Mouse (Mus musculus) C2C12 (cell line): ENCODE results near the gene Ctsf. TPM values are rescaled to one million over a fixed set of nuclear protein-coding genes. Genes with fewer than 3 reads are reported as not detected.

Source experiments
- H3K27me3 ChIP-seq: one replicate; pipeline ENCODE4 v1.6.1; 2011; ENCODE audit not compliant: control insufficient read depth, insufficient read depth, insufficient read length
- H3K36me3 ChIP-seq: one replicate; pipeline ENCODE4 v1.6.1; 2011; ENCODE audit not compliant: control insufficient read depth, insufficient read depth
- H3K4me3 ChIP-seq: one replicate; pipeline ENCODE4 v1.5.1; 2011; ENCODE audit warnings: mild to moderate bottlenecking, control low read depth; ENCODE audit not compliant: poor library complexity, insufficient read depth, severe bottlenecking
- H3K79me2 ChIP-seq: one replicate; pipeline ENCODE4 v1.6.1; 2011; ENCODE audit not compliant: control insufficient read depth, insufficient read depth
- H3K79me3 ChIP-seq: one replicate; pipeline ENCODE4 v1.6.1; 2011; ENCODE audit warnings: low read depth, control low read depth
- H3ac ChIP-seq: one replicate; pipeline ENCODE3; 2011; ENCODE audit warnings: low read depth; ENCODE audit not compliant: control insufficient read depth, insufficient read length
- CTCF ChIP-seq: IDR thresholded peaks from one replicate; pipeline ENCODE4 v1.5.1; 2011; ENCODE audit not compliant: control insufficient read depth, insufficient read depth, insufficient read length
- FOSL1 ChIP-seq: IDR thresholded peaks from one replicate; pipeline ENCODE4 v1.8.0; 2011; ENCODE audit warnings: mild to moderate bottlenecking, low read length; ENCODE audit not compliant: poor library complexity, insufficient read depth, severe bottlenecking
- MAX ChIP-seq: IDR thresholded peaks from one replicate; pipeline ENCODE4 v1.6.1; 2011; ENCODE audit warnings: mild to moderate bottlenecking, control low read depth
- MYOD1 ChIP-seq: IDR thresholded peaks from one replicate; pipeline ENCODE4 v1.6.1; 2011; ENCODE audit warnings: low read depth; ENCODE audit not compliant: control insufficient read depth, insufficient read length
- MYOG ChIP-seq: IDR thresholded peaks from one replicate; pipeline ENCODE4 v1.6.1; 2011; ENCODE audit not compliant: control insufficient read depth, insufficient read length; ENCODE audit errors: extremely low read depth
- USF1 ChIP-seq: IDR thresholded peaks from one replicate; pipeline ENCODE4 v1.6.1; 2011; ENCODE audit warnings: low read depth, mild to moderate bottlenecking, control low read depth, moderate library complexity
- polyA plus RNA-seq: library from polyadenylated mRNA; unstranded; fragments of >200 nt; fragmentation: generic; extraction: Trizol; gene quantifications from one replicate; pipeline ENCODE4 v1.2.1, GENCODE M21; 2012; ENCODE audit warnings: missing spikeins

Ctsf gene
- polyA plus RNA-seq, 1 experiment = 1.2 TPM

DNA sequence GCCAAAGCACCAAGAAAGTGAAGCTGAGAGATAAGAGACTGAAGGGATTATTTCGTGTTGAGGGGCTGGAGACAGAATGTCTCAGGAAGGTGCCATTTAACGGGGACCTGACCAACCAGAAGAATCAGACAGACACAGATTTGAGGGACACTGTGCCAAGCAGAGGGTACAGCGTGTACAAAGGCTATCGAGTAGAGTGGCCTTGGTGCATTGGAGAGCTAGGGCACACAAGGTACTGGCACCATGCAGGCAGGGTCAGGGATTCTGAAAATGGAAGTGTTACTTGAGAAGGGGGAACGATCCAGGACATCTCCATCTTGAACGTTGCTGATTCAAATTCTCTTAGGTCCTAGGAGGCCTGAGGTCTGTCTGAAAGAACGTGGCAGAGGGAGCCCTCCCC is 54.4 kb downstream of the Ctsf start:
- TF ChIP-seq MAX (no peak), FOSL1 (no peak), MYOG (no peak), MYOD1 (no peak), USF1 (no peak), CTCF (no peak)
- peaks cover 49% of the 10 kb centered on the region for H3K36me3 ChIP-seq
- H3K27me3 ChIP-seq = no peaks in the 10 kb centered on the region
- H3K79me2 ChIP-seq = no peaks in the 10 kb centered on the region
- H3K4me3 ChIP-seq = no peak overlapping the region
- H3ac ChIP-seq = no peak overlapping the region
- no peaks in the 10 kb centered on the region for H3K79me3 ChIP-seq

Other genes with a start within 250 kb of the Ctsf start
- gene Lrfn4, start 239.5 kb upstream of the Ctsf start, polyA plus RNA-seq = 40.8 TPM
- 56.9 TPM for gene Rce1, start 229.5 kb upstream of the Ctsf start, polyA plus RNA-seq
- 0.96 TPM for gene Gm960, start 156.5 kb upstream of the Ctsf start, polyA plus RNA-seq
- 0.15 TPM for gene Sptbn2, start 144.0 kb upstream of the Ctsf start, polyA plus RNA-seq
- gene Rbm4b, start 98.6 kb upstream of the Ctsf start, polyA plus RNA-seq = 8.8 TPM
- 43.8 TPM for gene Rbm4, start 61.2 kb upstream of the Ctsf start, polyA plus RNA-seq
- gene Gm21992, start 43.5 kb upstream of the Ctsf start, polyA plus RNA-seq = 14.3 TPM
- gene Rbm14, start 43.5 kb upstream of the Ctsf start, polyA plus RNA-seq = 95.2 TPM
- gene Ccs, start 15.8 kb upstream of the Ctsf start, polyA plus RNA-seq = 36.6 TPM
- gene Ccdc87, start 15.8 kb upstream of the Ctsf start, polyA plus RNA-seq = 0.02 TPM
- 20.8 TPM for gene Actn3, start 22.8 kb downstream of the Ctsf start, polyA plus RNA-seq
- 5.4 TPM for gene Zdhhc24, start 23.5 kb downstream of the Ctsf start, polyA plus RNA-seq
- gene Bbs1, start 51.5 kb downstream of the Ctsf start, polyA plus RNA-seq = 2.2 TPM
- gene Dpp3, start 73.2 kb downstream of the Ctsf start, polyA plus RNA-seq = 68.2 TPM
- gene Peli3, start 88.0 kb downstream of the Ctsf start, polyA plus RNA-seq = 1.3 TPM
- gene Mrpl11, start 107.0 kb downstream of the Ctsf start, polyA plus RNA-seq = 100 TPM
- 0.60 TPM for gene Npas4, start 135.2 kb downstream of the Ctsf start, polyA plus RNA-seq
- gene Slc29a2, start 168.7 kb downstream of the Ctsf start, polyA plus RNA-seq = 8.9 TPM
- 28.1 TPM for gene B4gat1, start 183.7 kb downstream of the Ctsf start, polyA plus RNA-seq
- 1.5 TPM for gene AC124502.3, start 183.8 kb downstream of the Ctsf start, polyA plus RNA-seq
- gene Brms1, start 186.2 kb downstream of the Ctsf start, polyA plus RNA-seq = 55.3 TPM
- gene Rin1, start 195.4 kb downstream of the Ctsf start, polyA plus RNA-seq = 48.9 TPM
- 3.2 TPM for gene Cd248, start 212.9 kb downstream of the Ctsf start, polyA plus RNA-seq
- gene Tmem151a, start 230.4 kb downstream of the Ctsf start, polyA plus RNA-seq = 4.6 TPM
- gene Yif1a, start 233.4 kb downstream of the Ctsf start, polyA plus RNA-seq = 57.6 TPM
- 1.9 TPM for gene Cnih2, start 243.4 kb downstream of the Ctsf start, polyA plus RNA-seq